Mouse (Mus musculus) small intestine, adult 2 months (tissue): ENCODE measurements around the gene Gm45208. TPM values are rescaled to one million over a fixed set of nuclear protein-coding genes. Genes with fewer than 3 reads are reported as not detected.

Experiments used
- H3K27ac ChIP-seq: fragments of 200-500 bp; 2 replicates; pipeline ENCODE4 v1.5.1; 2012; ENCODE audit warnings: low read depth, low read length, control low read depth, inconsistent platforms; ENCODE audit not compliant: insufficient read depth
- H3K27me3 ChIP-seq: fragments of 200-500 bp; 2 replicates; pipeline ENCODE4 v1.6.1; 2012; ENCODE audit warnings: mild to moderate bottlenecking, moderate library complexity, low read length, inconsistent platforms; ENCODE audit not compliant: control insufficient read depth, insufficient read depth
- H3K36me3 ChIP-seq: fragments of 200-500 bp; 2 replicates; pipeline ENCODE4 v1.6.1; 2012; ENCODE audit warnings: mild to moderate bottlenecking, low read length, control low read depth, inconsistent platforms; ENCODE audit not compliant: control insufficient read depth, insufficient read depth
- H3K4me1 ChIP-seq: fragments of 200-500 bp; 2 replicates; pipeline ENCODE4 v1.6.1; 2012; ENCODE audit warnings: low read length, inconsistent platforms, mixed read lengths; ENCODE audit not compliant: control insufficient read depth, insufficient read depth, insufficient read length
- H3K4me3 ChIP-seq: fragments of 200-500 bp; 2 replicates; pipeline ENCODE4 v1.5.1; 2012; ENCODE audit warnings: low read depth, mild to moderate bottlenecking, control low read depth, inconsistent platforms, low read length, moderate library complexity
- CTCF ChIP-seq: fragments of 200-500 bp; IDR thresholded peaks from 2 replicates; pipeline ENCODE4 v1.5.1; 2012; ENCODE audit warnings: low read depth, mild to moderate bottlenecking, control low read depth, inconsistent platforms, low read length, moderate library complexity, mixed read lengths; ENCODE audit not compliant: insufficient replicate concordance, insufficient read length; ENCODE audit errors: extremely low read depth
- POLR2A ChIP-seq: fragments of 200-500 bp; IDR thresholded peaks from 2 replicates; pipeline ENCODE4 v1.6.1; 2012; ENCODE audit warnings: low read depth, mild to moderate bottlenecking, control low read depth, inconsistent platforms, low read length, moderate library complexity
- WGBS: fragments of 180-500 bp; shearing (Covaris S2); methylation state at CpG from one replicate; pipeline ENCODE4 v1.1.7; 2018; 5-methylcytosine and 5-hydroxymethylcytosine counted together
- polyA plus RNA-seq: library from polyadenylated mRNA; depleted of rRNA; stranded (reverse); fragments of >200 nt; gene quantifications from 2 replicates; pipeline ENCODE4 v1.2.3, GENCODE M21; 2012; rRNA removed

The Gm45208 gene
- polyA plus RNA-seq, 1 experiment = 0.10 TPM

DNA sequence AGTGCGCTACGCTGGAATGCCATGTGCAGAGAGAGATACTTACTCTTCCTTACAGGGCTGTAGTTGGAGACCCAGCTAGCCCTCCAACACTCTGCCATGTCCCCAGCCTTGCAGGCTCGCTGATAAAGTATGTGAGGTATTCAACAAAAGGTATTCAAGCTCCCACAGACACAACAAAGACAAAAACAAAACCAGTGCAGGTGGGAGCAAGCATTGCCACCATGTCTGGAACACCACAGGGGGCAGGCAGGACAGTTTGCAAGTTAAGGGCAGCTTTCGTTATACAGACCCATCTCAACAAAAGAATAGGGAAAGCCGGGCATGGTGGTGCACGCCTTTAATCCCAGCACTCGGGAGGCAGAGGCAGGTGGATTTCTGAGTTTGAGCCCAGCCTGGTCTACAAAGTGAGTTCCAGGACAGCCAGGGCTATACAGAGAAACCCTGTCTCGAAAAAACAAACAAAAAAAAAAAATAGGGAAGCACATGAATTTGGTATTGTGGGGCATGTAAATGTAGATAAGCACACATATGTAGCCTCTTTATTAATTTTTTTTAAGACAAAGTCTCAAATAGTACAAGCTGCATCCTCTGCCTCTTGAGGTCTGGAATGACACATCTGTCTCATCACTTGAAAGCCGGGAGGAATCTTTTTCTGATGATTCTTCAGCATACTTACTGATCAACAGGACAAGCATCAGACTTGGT, 53.6 kb downstream of the Gm45208 start:
- H3K4me1 ChIP-seq = no peaks in the 10 kb centered on the region

DNA sequence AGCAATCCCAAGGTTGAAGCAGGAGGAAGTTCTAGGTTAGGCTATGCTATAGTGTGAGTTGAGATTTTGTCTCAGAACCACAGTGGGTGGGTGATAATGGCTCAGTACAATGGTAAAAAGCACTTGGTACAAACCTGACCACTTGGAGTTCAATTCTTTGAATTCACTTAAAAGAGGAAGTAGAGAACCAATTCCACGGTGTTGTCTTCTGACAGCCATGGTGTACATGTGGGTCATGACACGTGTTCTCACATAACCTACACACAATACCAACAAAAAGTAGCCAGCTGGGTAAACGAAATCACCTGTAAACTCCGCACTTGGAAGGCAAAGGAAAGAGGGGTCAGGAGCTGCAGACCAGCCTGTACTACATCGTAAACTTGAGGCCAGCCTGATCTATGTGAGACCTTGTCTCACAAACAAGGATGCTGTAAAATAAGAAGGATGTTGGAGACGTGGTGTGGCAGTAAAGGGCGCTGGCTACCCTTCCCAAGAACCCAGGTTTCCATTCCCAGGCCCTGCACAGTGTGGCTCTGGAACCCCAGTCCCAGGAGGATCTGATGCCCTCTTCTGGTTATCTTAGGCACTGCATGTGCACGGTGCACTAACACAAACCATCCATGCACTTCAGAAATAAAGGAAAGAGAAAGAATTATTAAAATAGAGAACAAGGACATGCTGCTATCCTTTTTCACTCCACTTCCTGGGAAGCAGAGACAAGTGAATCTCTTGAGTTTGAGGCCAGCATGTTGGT, 54.5 kb downstream of the Gm45208 start:
- Histone ChIP-seq H3K27me3 (no peaks in the 10 kb centered on the region), H3K4me1 (0 out of 2 replicates have a peak, but pooled peaks cover 2% of the 10 kb centered on the region), H3K36me3 (peaks cover 18% of the 10 kb centered on the region), H3K27ac (no peak overlapping the region), H3K4me3 (no peak overlapping the region)
- 45% methylated on average over 8 of the region's 8 CpGs for WGBS
- no peak for TF ChIP-seq POLR2A
- TF ChIP-seq CTCF = peak; percentile 66; the same call in 1 of the 2 replicates

More for the DNA sequence above, 53.6 kb downstream of the Gm45208 start:
- Histone ChIP-seq H3K27ac (no peak overlapping the region), H3K27me3 (no peaks in the 10 kb centered on the region), H3K36me3 (peaks cover 26% of the 10 kb centered on the region), H3K4me3 (no peak overlapping the region)
- 79% methylated on average over 9 of the region's 9 CpGs for WGBS
- TF ChIP-seq POLR2A (no peak), CTCF (no peak)

DNA sequence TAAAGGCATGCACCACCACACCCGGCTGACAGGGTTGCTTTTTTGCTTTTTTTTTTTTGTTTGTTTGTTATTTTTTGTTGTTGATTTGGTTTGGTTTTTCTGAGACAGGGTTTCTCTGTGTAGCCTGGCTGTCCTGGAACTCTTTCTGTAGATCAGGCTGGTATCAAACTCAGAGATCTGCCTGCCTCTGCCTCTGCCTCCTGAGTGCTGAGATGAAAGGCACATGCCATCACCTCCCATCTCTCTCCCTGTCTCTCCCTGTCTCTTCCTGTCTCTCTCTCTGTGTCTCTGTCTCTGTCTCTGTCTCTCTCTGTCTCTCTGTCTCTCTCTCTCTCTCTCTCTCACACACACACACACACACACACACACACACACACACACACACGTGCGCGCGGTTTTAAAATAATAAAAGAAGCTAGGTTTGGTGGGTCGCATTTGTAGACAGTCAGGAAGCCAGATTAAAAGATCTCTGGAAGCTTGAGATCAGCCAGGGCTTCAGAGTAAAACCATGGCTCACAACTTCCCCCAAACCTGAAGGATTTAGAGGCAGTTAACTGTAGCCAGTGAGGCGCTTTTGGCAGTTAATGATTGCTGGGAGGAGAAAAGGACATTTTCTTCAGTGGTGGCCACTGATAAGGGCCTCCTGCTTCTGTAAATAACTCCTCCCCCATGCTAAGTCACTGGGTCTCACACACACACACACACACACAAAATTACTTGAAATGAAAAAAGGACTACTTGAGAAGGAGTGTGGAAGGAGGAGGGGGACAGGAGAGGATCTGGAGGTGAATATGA, 56.6 kb downstream of the Gm45208 start:
- H3K27me3 ChIP-seq = no peaks in the 10 kb centered on the region
- 40% methylated on average over 7 of the region's 7 CpGs for WGBS
- peaks cover 3% of the 10 kb centered on the region; the same call in 1 of the 2 replicates for H3K4me1 ChIP-seq
- TF ChIP-seq POLR2A = no peak
- TF ChIP-seq CTCF = no peak
- no peak overlapping the region for H3K4me3 ChIP-seq
- peaks cover 8% of the 10 kb centered on the region; the same call in 1 of the 2 replicates for H3K36me3 ChIP-seq
- H3K27ac ChIP-seq = no peak overlapping the region

GRCm38 (mm10) chrX:7779294-7779693, 57.2 kb downstream of the Gm45208 start:
- H3K36me3 ChIP-seq = 0 out of 2 replicates have a peak, but pooled peaks cover 1% of the 10 kb centered on the region
- TF ChIP-seq CTCF (no peak), POLR2A (no peak)
- peaks cover 3% of the 10 kb centered on the region; the same call in 1 of the 2 replicates for H3K4me1 ChIP-seq
- 15% methylated on average over 3 of the region's 3 CpGs for WGBS
- no peak overlapping the region for H3K4me3 ChIP-seq
- H3K27ac ChIP-seq = no peak overlapping the region
- H3K27me3 ChIP-seq = no peaks in the 10 kb centered on the region

Other genes with a start within 250 kb of the Gm45208 start
- gene Foxp3, start 148.6 kb upstream of the Gm45208 start, polyA plus RNA-seq = 0.62 and 1.2 TPM in 2 replicates
- gene Ppp1r3f, start 148.0 kb upstream of the Gm45208 start, polyA plus RNA-seq = 0.98 and 1.6 TPM in 2 replicates
- 5.0 and 11.1 TPM in 2 replicates for gene Ccdc22, start 116.7 kb upstream of the Gm45208 start, polyA plus RNA-seq
- gene Cacna1f, start 115.2 kb upstream of the Gm45208 start, polyA plus RNA-seq = 0.03 and 0.04 TPM in 2 replicates
- gene Syp, start 83.8 kb upstream of the Gm45208 start, polyA plus RNA-seq = 2.4 and 3.2 TPM in 2 replicates
- gene Prickle3, start 65.0 kb upstream of the Gm45208 start, polyA plus RNA-seq = 10.3 and 13.0 TPM in 2 replicates
- 99.6 and 138 TPM in 2 replicates for gene Plp2, start 50.9 kb upstream of the Gm45208 start, polyA plus RNA-seq
- gene Magix, start 41.0 kb upstream of the Gm45208 start, polyA plus RNA-seq = 0.90 and 1.5 TPM in 2 replicates
- 2.3 and 3.6 TPM in 2 replicates for gene Gpkow, start 25.1 kb upstream of the Gm45208 start, polyA plus RNA-seq
- 14.9 and 33.6 TPM in 2 replicates for gene Wdr45, start 7.9 kb upstream of the Gm45208 start, polyA plus RNA-seq
- 36.5 and 46.2 TPM in 2 replicates for gene Praf2, start 6.2 kb downstream of the Gm45208 start, polyA plus RNA-seq
- 16.3 and 65.1 TPM in 2 replicates for gene Ccdc120, start 28.7 kb downstream of the Gm45208 start, polyA plus RNA-seq
- gene Tfe3, start 40.3 kb downstream of the Gm45208 start, polyA plus RNA-seq = 19.5 and 23.0 TPM in 2 replicates
- 13.0 and 23.2 TPM in 2 replicates for gene Gripap1, start 67.5 kb downstream of the Gm45208 start, polyA plus RNA-seq
- 0.72 and 1.3 TPM in 2 replicates for gene Kcnd1, start 100.0 kb downstream of the Gm45208 start, polyA plus RNA-seq
- 22.0 and 45.8 TPM in 2 replicates for gene Otud5, start 119.1 kb downstream of the Gm45208 start, polyA plus RNA-seq
- 6.8 and 14.5 TPM in 2 replicates for gene Pim2, start 156.0 kb downstream of the Gm45208 start, polyA plus RNA-seq
- 53.4 and 99.6 TPM in 2 replicates for gene Slc35a2, start 161.8 kb downstream of the Gm45208 start, polyA plus RNA-seq
- gene Pqbp1, start 177.0 kb downstream of the Gm45208 start, polyA plus RNA-seq = 15.0 and 31.7 TPM in 2 replicates
- 20.8 and 31.8 TPM in 2 replicates for gene Timm17b, start 177.1 kb downstream of the Gm45208 start, polyA plus RNA-seq
- not detected in 2 replicates for gene Gm10491, start 185.6 kb downstream of the Gm45208 start, polyA plus RNA-seq
- gene Gm10490, start 187.3 kb downstream of the Gm45208 start, polyA plus RNA-seq = not detected in 2 replicates
- 10.8 and 21.1 TPM in 2 replicates for gene Pcsk1n, start 197.6 kb downstream of the Gm45208 start, polyA plus RNA-seq
- not detected in 2 replicates for gene Eras, start 206.4 kb downstream of the Gm45208 start, polyA plus RNA-seq
- 5.8 and 11.0 TPM in 2 replicates for gene Hdac6, start 225.6 kb downstream of the Gm45208 start, polyA plus RNA-seq